Mouse (Mus musculus) right cerebral cortex, postnatal 4 days (tissue): ENCODE data around the gene Rps24.
"Not testable (repeated sequence)": the region's sequence is repeated elsewhere in the genome, so short reads cannot be mapped to it uniquely, and the experiment has no call there.

Experiments
- DNase-seq: peaks from one replicate; pipeline ENCODE4 v3.0.0-alpha.2; 2022

The Rps24 gene

GRCm38 (mm10) chr14:24486773-24487227 is at the start of gene Rps24, which contains the start of gene Polr3a:
Gene Rps24 (plus strand): TSS chr14:24487125.
Gene Polr3a (minus strand): TSS chr14:24487058.
- DNase-seq, result peak; percentile 86

GRCm38 (mm10) chr14:24443529-24443928 is 43.4 kb upstream of the Rps24 start:
- not testable (repeated sequence) for DNase-seq

DNA sequence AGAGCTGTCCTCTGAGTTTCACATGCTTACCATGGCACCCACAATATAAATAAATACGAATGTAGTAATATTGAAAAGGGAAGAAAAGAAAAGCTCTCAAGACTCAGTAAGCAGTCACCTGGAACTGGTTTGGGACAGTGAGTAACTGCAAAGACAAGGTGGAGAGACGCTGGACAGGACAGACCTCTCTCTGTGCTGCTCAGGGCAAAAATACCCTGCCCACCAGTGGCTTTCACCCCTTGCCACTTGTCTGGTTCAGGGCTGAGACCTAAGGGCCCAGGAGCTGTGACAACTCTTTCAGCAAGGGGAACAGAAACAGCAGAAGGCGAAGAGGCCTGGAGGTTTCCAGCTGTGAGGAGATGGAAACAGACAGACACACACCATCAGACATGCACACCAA is 28.7 kb upstream of the Rps24 start:
- DNase-seq, result no peak

DNA sequence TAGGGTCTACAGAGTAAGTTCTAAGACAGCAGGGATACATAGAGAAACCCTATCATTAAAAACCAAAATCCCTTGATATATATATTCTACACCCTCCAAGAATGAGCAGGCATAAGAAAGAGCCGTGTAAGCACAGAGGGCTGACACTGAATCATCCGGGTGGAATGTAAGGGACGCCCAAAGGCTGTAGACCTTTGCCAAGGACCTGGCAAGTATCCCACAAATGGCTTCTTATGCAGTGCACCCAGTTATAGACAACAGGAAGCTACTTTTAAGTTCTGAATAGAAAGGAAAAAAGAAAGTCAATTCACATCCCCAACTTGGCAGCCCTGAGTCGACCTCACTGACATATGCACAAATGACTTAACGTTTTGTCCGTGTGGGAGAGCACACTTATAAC is 18.1 kb upstream of the Rps24 start:
- no peak for DNase-seq

DNA sequence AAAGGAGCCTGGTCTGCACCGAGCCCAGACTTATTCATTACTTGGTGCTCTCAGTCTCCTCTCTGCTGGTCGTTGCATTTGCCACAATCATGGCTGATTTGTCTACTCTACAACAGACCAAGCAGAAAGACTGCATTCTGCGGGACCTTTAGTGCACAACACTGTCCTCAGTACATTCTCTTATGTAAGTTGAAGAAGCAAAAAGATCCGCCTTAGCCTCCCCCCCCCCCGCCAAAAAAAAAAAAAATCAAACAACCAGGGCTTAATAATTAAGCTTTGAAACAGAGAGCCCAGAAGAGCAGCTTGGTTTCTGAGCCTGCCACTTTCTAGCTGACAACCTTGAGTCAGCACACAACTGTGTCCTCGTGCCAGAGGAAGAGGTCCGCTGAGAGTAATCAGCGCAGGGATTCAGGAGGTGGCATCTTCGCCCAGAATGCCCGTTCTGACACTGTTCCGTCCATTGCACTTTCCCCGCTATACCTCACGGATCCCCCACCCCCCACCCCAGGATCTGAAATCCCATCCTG is 621 bp upstream of the Rps24 start:
- no peak for DNase-seq

DNA sequence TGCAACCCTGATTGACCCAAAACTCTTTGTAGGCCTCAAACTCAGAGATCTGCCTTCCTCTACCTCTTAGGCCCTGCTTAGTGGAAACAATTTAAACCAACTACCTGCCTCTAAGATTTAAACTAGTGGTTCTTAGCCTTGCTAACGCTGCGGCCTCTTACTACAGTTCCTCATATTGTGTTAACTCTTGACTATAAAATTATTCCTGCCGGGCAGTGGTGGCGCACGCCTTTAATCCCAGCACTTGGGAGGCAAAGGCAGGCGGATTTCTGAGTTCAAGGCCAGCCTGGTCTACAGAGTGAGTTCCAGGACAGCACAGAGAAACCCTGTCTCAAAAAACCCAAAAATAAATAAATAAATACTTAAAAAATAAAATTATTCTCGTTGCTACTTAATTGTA is 2.8 kb downstream of the Rps24 start:
- DNase-seq, result not testable (repeated sequence)

- peak; percentile 97 for DNase-seq
These were observed 3.7 kb downstream of the Rps24 start for GRCm38 (mm10) chr14:24490468-24491265.

GRCm38 (mm10) chr14:24491266-24491981 is 4.5 kb downstream of the Rps24 start:
- DNase-seq, result no peak

DNA sequence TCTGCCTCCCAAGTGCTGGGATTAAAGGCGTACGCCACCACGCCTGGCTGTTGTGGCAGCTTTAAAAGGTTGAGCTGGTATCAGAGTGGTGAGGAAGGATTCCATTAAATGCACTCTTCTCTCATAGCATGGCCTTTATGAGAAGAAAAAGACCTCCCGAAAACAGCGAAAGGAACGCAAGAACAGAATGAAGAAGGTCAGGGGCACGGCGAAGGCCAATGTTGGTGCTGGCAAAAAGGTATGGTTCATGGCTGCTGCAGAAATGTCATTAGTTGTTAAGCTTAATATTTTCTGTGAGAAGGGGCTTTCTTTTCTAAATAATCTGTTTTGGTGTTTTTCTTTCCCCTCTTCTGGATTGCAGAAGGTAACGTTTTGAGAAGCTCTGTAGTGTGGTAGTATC is 6.3 kb downstream of the Rps24 start:
- no peak for DNase-seq

DNA sequence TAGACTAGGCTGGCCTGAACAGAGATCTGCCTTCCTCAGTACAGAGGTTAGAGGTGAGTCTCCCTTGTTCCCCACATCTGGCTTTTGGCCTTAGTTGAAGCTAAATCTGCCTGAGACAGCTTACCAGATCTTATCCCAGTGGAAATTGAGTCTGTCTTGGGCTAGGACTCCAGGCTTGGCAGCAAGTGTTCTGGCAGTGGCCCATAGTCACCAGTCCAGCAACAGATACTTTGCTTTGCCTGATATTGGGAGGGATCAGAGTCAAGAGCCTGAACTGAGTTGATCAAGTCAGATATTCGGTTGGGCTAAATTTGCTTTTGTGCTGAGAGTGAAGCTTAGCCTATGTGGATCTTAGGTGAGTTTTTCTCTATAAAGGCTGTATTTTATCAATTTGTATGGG is 9.6 kb downstream of the Rps24 start:
- no peak for DNase-seq

DNA sequence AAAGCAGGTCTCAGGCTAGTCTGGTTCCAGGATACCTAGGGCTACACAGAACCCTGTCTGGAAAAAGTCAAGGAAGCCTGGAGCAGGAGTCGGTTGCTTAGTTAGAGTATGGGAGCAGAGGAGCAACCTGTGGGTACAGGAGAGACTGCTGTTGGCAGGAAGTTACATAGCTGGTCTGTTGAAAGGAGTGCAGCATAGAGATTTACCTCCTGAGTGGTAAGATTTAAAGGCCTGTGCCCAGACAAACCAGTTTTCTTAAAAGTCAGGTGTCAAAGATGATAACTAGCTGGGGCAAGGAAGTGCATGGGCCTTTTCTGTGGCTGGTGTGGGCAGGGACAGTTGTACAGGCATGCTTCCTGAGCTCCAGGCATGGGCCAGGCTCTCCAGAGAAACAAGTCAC is 10.5 kb downstream of the Rps24 start:
- no peak for DNase-seq

- DNase-seq, result no peak
These were observed 11.8 kb downstream of the Rps24 start for GRCm38 (mm10) chr14:24498561-24499255.

DNA sequence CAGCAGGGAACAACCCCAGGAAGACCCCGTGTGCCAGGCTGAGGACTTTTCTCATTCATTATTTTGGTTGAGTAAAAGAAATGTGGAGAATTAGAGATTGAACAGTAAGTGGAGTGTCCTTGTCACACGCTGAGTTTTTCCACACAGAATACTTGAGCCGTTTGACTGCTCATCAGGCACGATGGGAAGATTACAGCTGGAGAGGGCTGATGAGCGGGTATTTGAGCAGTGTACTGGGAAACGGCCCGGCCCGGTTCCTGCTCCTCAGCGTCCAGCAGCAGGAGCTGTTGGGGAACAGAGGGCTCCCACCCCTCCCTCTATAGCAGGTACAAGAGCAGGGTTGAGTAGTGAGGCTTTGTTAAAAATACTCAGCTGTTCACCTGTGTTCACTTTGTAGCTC is 12.6 kb downstream of the Rps24 start:
- DNase-seq, result no peak

- peak; percentile 93 for DNase-seq
These were observed 13.3 kb downstream of the Rps24 start for GRCm38 (mm10) chr14:24500091-24500844.

- DNase-seq, result no peak
These were observed 13.9 kb downstream of the Rps24 start for GRCm38 (mm10) chr14:24500845-24501186.

GRCm38 (mm10) chr14:24501256-24501655 is 14.3 kb downstream of the Rps24 start:
- DNase-seq, result no peak

DNA sequence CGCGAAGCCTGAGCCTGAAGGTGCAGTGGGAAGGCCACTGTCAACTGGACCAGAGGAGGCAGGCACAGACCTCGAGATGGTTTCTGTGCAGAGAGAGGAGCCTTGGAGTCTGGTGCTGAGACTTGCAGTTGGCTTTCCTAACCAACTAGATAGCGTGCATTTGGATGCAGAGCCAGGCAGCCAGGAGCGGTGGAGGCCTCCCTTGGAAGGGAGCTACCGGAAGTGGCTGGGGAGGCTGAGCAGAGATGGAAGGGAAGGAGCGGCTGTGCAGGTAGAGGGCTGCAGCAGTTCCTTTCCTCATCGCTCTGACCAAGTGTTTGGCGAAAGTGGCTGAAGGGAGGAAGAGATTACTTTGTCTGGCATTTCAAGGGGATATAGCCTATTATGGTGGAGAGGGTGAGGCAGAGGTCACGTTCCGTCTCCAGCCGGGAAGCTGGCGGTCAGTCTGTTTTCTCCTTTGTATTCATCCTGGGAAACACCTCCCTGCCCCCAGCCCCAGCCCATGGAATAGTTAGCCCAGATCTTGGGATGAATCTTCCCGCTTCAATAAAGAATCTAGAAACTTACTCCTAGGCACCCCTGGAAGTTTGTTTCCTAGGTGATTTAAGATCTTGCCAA is 20.6 kb downstream of the Rps24 start:
- no peak for DNase-seq

DNA sequence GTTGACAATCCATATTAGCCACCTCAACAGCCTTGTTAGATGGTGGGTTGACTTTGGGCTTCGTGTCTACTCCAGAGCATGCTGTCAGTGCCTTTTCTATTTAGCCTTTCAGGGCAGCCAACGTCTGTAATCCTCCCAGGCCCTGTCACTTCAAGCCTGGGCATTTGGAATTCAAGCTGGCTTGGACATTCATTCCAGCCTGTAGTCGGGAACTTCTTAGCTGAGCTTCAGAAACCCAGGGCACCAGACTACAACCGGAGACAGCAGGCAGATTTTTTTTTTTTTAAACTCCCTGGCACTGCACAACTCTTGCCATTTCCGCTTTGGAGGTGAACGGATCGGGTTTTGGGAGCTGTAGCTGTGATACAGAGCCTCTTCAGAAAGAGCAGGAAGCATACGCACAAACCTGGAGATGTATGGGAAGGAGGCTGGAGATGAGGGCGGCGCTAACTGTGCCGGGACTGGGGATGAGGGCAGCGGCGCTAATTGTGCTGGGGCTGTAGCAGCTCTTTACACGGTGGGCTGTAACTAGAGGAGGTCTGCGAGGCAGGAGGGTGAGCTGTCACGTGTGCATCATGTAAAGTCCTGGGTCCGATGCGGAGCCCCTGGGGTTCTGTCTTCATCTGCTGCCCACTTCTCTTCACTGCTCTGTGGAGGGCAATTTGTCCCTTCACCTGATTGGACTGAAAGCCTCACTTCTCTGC is 21.3 kb downstream of the Rps24 start:
- no peak for DNase-seq

DNA sequence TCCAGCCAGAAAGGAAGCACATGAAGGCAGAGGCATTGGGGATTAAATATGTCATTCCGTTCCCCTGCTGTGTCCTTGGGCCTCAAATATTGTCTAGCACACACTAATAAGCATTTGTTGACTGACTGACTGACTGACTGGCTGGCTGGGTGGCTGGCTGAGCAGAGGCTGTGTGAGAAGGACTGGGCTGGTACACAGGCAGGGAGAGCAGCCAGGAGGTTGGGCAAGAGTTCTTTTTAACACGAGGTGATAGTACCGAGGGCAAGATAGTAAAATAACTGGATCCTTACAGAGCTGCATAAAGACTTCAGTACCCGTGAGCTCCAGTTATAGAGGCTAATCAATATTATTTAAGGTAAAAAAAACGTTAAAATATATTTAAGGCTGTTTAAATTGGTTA is 22.6 kb downstream of the Rps24 start:
- DNase-seq, result no peak

- no peak for DNase-seq
These were observed 23.3 kb downstream of the Rps24 start for GRCm38 (mm10) chr14:24510218-24510617.

DNA sequence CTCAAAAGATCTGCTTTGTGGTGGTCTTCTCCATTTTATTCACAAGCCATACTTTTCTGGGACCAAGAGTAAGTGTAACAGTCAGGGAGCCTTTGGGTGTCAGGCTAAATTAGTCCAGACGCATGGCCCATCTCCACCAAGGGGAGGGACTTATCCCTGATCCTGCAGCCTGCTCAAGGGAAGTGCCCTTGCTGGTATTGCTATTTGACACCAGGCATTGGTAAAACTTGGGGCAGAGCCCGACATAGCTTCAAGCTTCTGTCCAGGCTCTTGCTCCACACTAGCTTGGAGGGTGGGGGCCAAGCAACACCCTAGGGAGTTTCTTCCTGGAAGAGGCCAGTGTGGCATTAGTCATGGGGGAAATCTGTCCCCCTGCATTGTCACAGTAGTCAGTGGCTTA is 23.8 kb downstream of the Rps24 start:
- no peak for DNase-seq
